Mouse (Mus musculus) liver, embryonic 15.5 days (tissue): ENCODE measurements around the gene Ankzf1. TPM values are rescaled to one million over a fixed set of nuclear protein-coding genes. Genes with fewer than 3 reads are reported as not detected.
A peak's percentile ranks its signal among the peaks of the same experiment; 100 is the strongest.
"Not testable (repeated sequence)": the region's sequence is repeated elsewhere in the genome, so short reads cannot be mapped to it uniquely, and the experiment has no call there.

Source experiments
- ATAC-seq: fragments of 200-750 bp; cut with Nextera tagmentation; 2 replicates; pipeline ENCODE4 v1.8.0; 2017; ENCODE audit warnings: moderate number of reproducible peaks, mild to moderate bottlenecking, moderate library complexity; ENCODE audit not compliant: insufficient read depth
- H3K27ac ChIP-seq: fragments of 300-500 bp; sonication (generic); replicated peaks from 2 replicates; pipeline ENCODE4 v1.5.1; 2015; ENCODE audit warnings: mild to moderate bottlenecking, inconsistent platforms
- H3K27me3 ChIP-seq: fragments of 300-500 bp; sonication (generic); 2 replicates; pipeline ENCODE4 v1.6.1; 2015; ENCODE audit warnings: mild to moderate bottlenecking, inconsistent platforms
- H3K36me3 ChIP-seq: fragments of 300-500 bp; sonication (generic); replicated peaks from 2 replicates; pipeline ENCODE4 v1.6.1; 2015; ENCODE audit warnings: moderate library complexity, mild to moderate bottlenecking, inconsistent platforms
- H3K4me1 ChIP-seq: fragments of 300-500 bp; sonication (generic); replicated peaks from 2 replicates; pipeline ENCODE4 v1.6.1; 2015; ENCODE audit warnings: inconsistent platforms
- H3K4me2 ChIP-seq: fragments of 300-500 bp; sonication (generic); 2 replicates; pipeline ENCODE4 v1.6.1; 2015; ENCODE audit warnings: moderate library complexity, mild to moderate bottlenecking, inconsistent platforms
- H3K4me3 ChIP-seq: fragments of 300-500 bp; sonication (generic); replicated peaks from 2 replicates; pipeline ENCODE4 v1.5.1; 2015; ENCODE audit warnings: mild to moderate bottlenecking, inconsistent platforms
- H3K9ac ChIP-seq: fragments of 300-500 bp; sonication (generic); 2 replicates; pipeline ENCODE4 v1.6.1; 2015; ENCODE audit warnings: moderate library complexity, mild to moderate bottlenecking, inconsistent platforms
- H3K9me3 ChIP-seq: fragments of 300-500 bp; sonication (generic); replicated peaks from 2 replicates; pipeline ENCODE4 v1.6.1; 2016; ENCODE audit warnings: inconsistent platforms
- WGBS: fragments of 180-500 bp; shearing (Covaris S2); methylation state at CpG from one replicate; pipeline ENCODE4 v1.1.7; 2015; ENCODE audit warnings: mixed read lengths; ENCODE audit not compliant: insufficient replicate concordance; 5-methylcytosine and 5-hydroxymethylcytosine counted together
- polyA plus RNA-seq: library from polyadenylated mRNA; unstranded; fragments of >200 nt; fragmentation: Nextera tagmentation; extraction: Ambion mirVana; gene quantifications from 2 replicates; pipeline ENCODE4 v1.2.1, GENCODE M21; 2015

Gene Ankzf1
- polyA plus RNA-seq, 1 experiment from 2014 or later, result 9.7 TPM

- Histone ChIP-seq H3K9me3 (no peaks in the 10 kb centered on the region), H3K27me3 (no peaks in the 10 kb centered on the region), H3K9ac (no peak overlapping the region), H3K27ac (no peak overlapping the region), H3K36me3 (no peaks in the 10 kb centered on the region), H3K4me3 (no peak overlapping the region), H3K4me2 (no peak overlapping the region), H3K4me1 (peaks cover 65% of the 10 kb centered on the region)
- 73% methylated on average over 1 of the region's 1 CpGs for WGBS
- ATAC-seq, result no peak
Observed at GRCm38 (mm10) chr1:75227653-75228052, 35.7 kb downstream of the Ankzf1 start.

- Histone ChIP-seq H3K4me2 (peak overlapping the region; percentile 32), H3K27ac (peak overlapping the region; percentile 75), H3K36me3 (no peaks in the 10 kb centered on the region), H3K9me3 (no peaks in the 10 kb centered on the region), H3K9ac (no peak overlapping the region), H3K4me1 (peaks cover 67% of the 10 kb centered on the region), H3K27me3 (no peaks in the 10 kb centered on the region; the same call in 1 of the 2 replicates), H3K4me3 (no peak overlapping the region)
- 39% methylated on average over 4 of the region's 4 CpGs for WGBS
- ATAC-seq, result peak; percentile 85
Observed at GRCm38 (mm10) chr1:75229158-75229557, 37.2 kb downstream of the Ankzf1 start.

GRCm38 (mm10) chr1:75230335-75230994, 38.5 kb downstream of the Ankzf1 start:
- 39% methylated on average over 7 of the region's 7 CpGs for WGBS
- H3K4me1 ChIP-seq, result peaks cover 76% of the 10 kb centered on the region
- no peak for ATAC-seq
- no peak overlapping the region for H3K9ac ChIP-seq
- H3K4me3 ChIP-seq, result no peak overlapping the region
- H3K36me3 ChIP-seq, result no peaks in the 10 kb centered on the region
- H3K4me2 ChIP-seq, result no peak overlapping the region
- H3K27ac ChIP-seq, result 0 out of 2 replicates have a peak overlapping the region, but pooled peaks have one; percentile 0
- H3K27me3 ChIP-seq, result no peaks in the 10 kb centered on the region; the same call in 1 of the 2 replicates
- H3K9me3 ChIP-seq, result no peaks in the 10 kb centered on the region

GRCm38 (mm10) chr1:75231224-75231623, 39.3 kb downstream of the Ankzf1 start:
- Histone ChIP-seq H3K4me1 (peaks cover 77% of the 10 kb centered on the region), H3K4me3 (no peak overlapping the region), H3K27ac (0 out of 2 replicates have a peak overlapping the region, but pooled peaks have one; percentile 38), H3K9ac (no peak overlapping the region), H3K9me3 (no peaks in the 10 kb centered on the region), H3K4me2 (no peak overlapping the region), H3K36me3 (no peaks in the 10 kb centered on the region), H3K27me3 (no peaks in the 10 kb centered on the region; the same call in 1 of the 2 replicates)
- ATAC-seq, result no peak
- 63% methylated on average over 4 of the region's 4 CpGs for WGBS

GRCm38 (mm10) chr1:75231664-75232152, 39.8 kb downstream of the Ankzf1 start, which contains the start of gene A630095N17Rik:
Gene A630095N17Rik (minus strand): TSS chr1:75232102.
- no peaks in the 10 kb centered on the region for H3K36me3 ChIP-seq
- ATAC-seq, result no peak
- H3K9me3 ChIP-seq, result no peaks in the 10 kb centered on the region
- no peak within 1 kb of the TSS for H3K9ac ChIP-seq
- no peak within 1 kb of the TSS for H3K4me3 ChIP-seq
- peak within 1 kb of the TSS; percentile 38; the same call in 1 of the 2 replicates for H3K27ac ChIP-seq
- H3K4me2 ChIP-seq, result no peak within 1 kb of the TSS
- 64% methylated on average over 5 of the region's 5 CpGs for WGBS
- no peaks in the 10 kb centered on the region; the same call in 1 of the 2 replicates for H3K27me3 ChIP-seq
- peaks cover 77% of the 10 kb centered on the region for H3K4me1 ChIP-seq

- not testable (repeated sequence) for H3K9me3 ChIP-seq, H3K27ac ChIP-seq, ATAC-seq, H3K4me2 ChIP-seq, H3K4me3 ChIP-seq, H3K9ac ChIP-seq, H3K36me3 ChIP-seq, H3K27me3 ChIP-seq
- WGBS, result 70% methylated on average over 4 of the region's 4 CpGs
- peaks cover 79% of the 10 kb centered on the region for H3K4me1 ChIP-seq
Observed at GRCm38 (mm10) chr1:75232489-75232888, 40.5 kb downstream of the Ankzf1 start.

GRCm38 (mm10) chr1:75234606-75235005, 42.7 kb downstream of the Ankzf1 start:
- Histone ChIP-seq H3K9ac (peak overlapping the region; percentile 81; the same call in 1 of the 2 replicates), H3K27me3 (no peaks in the 10 kb centered on the region; the same call in 1 of the 2 replicates), H3K4me3 (no peak overlapping the region), H3K9me3 (no peaks in the 10 kb centered on the region), H3K36me3 (0 out of 2 replicates have a peak, but pooled peaks cover 7% of the 10 kb centered on the region), H3K4me2 (peak overlapping the region; percentile 90), H3K4me1 (peaks cover 84% of the 10 kb centered on the region), H3K27ac (peak overlapping the region; percentile 99)
- 0% methylated on average over 8 of the region's 8 CpGs for WGBS
- no peak for ATAC-seq

GRCm38 (mm10) chr1:75236117-75237050, 44.4 kb downstream of the Ankzf1 start, which contains the start of gene Dnajb2:
Gene Dnajb2 (plus strand): TSS chr1:75236406.
- Histone ChIP-seq H3K4me1 (peaks cover 69% of the 10 kb centered on the region), H3K27me3 (no peaks in the 10 kb centered on the region; the same call in 1 of the 2 replicates), H3K4me3 (peak within 1 kb of the TSS; percentile 65), H3K9ac (peak within 1 kb of the TSS; percentile 81), H3K27ac (peak within 1 kb of the TSS; percentile 99), H3K36me3 (peaks cover 20% of the 10 kb centered on the region; the same call in 1 of the 2 replicates), H3K4me2 (peak within 1 kb of the TSS; percentile 90), H3K9me3 (no peaks in the 10 kb centered on the region)
- 1% methylated on average over 64 of the region's 64 CpGs for WGBS
- peak; percentile 97 for ATAC-seq

- peaks cover 51% of the 10 kb centered on the region for H3K4me1 ChIP-seq
- no peaks in the 10 kb centered on the region for H3K9me3 ChIP-seq
- 89% methylated on average over 10 of the region's 10 CpGs for WGBS
- H3K36me3 ChIP-seq, result peaks cover 39% of the 10 kb centered on the region
- no peak overlapping the region for H3K4me3 ChIP-seq
- H3K27ac ChIP-seq, result peak overlapping the region; percentile 15; the same call in 1 of the 2 replicates
- H3K27me3 ChIP-seq, result no peaks in the 10 kb centered on the region
- H3K9ac ChIP-seq, result no peak overlapping the region
- H3K4me2 ChIP-seq, result no peak overlapping the region
- no peak for ATAC-seq
Observed at GRCm38 (mm10) chr1:75239591-75239990, 47.6 kb downstream of the Ankzf1 start.

GRCm38 (mm10) chr1:75243411-75243810, 51.5 kb downstream of the Ankzf1 start:
- ATAC-seq, result no peak
- Histone ChIP-seq H3K27me3 (no peaks in the 10 kb centered on the region), H3K4me2 (no peak overlapping the region), H3K9ac (no peak overlapping the region), H3K36me3 (peaks cover 40% of the 10 kb centered on the region), H3K27ac (no peak overlapping the region), H3K9me3 (no peaks in the 10 kb centered on the region), H3K4me1 (peaks cover 26% of the 10 kb centered on the region), H3K4me3 (no peak overlapping the region)
- 82% methylated on average over 14 of the region's 14 CpGs for WGBS
